Mouse (Mus musculus): Measurements from ENCODE around the gene Galnt11.

Galnt11 gene

DNA sequence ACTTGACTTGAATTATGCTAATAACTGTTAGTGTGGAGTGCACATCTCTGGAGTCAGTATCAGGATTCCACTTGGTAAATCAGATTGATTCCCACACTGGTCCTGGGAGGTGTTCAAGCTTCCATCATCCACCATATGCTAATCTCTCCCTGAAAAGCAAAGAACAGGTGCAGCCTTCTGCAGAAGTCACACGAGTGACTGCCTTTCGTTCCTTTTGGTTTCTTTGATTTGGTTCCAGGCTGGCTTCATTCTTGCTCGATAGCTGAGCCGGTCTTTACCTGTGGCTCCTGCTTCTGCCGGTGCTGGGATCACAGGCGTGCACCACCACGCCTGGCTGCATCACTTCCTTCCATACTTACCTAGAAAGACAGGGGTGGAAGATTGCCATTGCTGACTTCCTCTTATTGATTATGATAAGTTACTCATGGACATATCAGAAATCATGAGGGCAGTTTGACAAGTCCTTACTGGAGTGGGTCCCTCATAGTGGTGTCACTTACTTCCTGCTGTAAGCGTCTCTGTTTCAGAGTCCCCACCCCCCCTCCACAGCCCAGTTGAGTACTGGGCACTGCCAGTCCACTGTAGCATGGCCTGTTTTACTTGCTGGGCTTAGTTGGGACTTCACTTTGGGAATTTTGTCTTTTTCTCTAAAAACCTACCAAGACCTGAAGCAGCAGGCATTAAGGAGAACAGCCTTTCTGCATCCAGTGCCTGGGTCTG lies 31.3 kb downstream of the Galnt11 start:
- DNase-seq (ENCODE audit: low read depth, low spot score), result no peak

DNA sequence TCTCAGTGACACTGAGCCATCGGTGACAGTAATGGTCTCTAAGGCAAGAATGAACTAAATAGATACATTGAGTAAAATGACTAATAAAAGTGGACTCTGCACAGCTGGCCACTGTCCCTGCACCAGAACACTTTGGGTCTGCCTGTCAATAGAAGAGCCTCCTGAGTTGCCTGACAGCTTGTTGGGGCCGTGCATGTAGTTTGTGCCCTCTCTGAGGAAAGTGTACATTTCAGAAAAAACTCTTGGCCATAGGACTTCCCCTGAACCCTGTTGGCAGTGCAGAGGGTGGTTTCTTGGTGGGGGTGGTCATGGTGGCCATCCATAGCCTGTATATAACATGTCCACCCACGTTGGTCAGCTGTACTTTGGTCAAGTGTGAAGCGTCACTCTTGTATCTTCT lies 32.8 kb downstream of the Galnt11 start:
- no peak for DNase-seq (ENCODE audit: low read depth, low spot score)

DNA sequence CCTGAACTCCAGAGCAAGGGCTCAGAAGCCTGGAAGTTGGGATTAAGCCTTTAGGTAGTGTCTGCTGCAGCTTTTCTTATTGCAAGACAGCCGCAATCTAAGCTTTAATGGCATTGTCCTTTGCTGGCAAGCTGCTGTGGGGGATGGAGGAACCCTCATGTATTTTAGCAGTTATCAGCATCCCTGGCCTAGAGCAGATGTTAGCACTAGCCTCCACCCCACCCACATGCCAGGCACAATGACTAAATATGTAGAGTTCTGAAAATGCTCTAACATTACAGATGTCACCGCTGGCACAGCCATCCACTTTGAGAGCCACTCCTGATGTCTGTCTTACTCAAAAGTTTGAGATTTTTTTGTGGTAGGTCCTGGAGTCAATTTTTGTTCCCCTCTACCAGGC lies 35.0 kb downstream of the Galnt11 start:
- no peak for DNase-seq (ENCODE audit: low read depth, low spot score)

DNA sequence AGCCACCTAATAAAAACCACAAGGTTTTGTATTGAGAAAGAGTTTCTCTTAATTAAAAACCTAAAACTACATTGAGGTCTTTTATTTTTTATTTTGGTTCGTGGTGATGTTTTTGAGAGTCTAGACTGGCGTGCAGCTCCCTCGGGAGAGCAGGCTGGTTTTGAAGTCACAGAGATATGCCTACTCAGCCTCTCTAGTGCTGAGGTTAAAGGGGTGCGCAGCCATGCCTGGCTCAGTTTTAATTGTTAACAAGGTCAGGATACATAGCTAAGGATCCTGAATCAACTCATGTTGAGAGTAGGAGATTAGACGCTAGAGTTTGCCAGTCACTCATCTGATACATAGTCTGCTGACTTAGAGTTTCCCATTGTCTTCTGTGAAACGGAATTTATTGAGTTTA lies 39.7 kb downstream of the Galnt11 start:
- DNase-seq (ENCODE audit: low read depth, low spot score), result no peak

- DNase-seq (ENCODE audit: low read depth, low spot score), result no peak
These were observed 40.6 kb downstream of the Galnt11 start for GRCm38 (mm10) chr5:25262266-25262665.

- DNase-seq (ENCODE audit: low read depth, low spot score), result no peak
These were observed 46.7 kb downstream of the Galnt11 start for GRCm38 (mm10) chr5:25268258-25268888.

GRCm38 (mm10) chr5:25275629-25276028 lies 53.9 kb downstream of the Galnt11 start:
- no peak for DNase-seq (ENCODE audit: low read depth, low spot score)

- DNase-seq (ENCODE audit: low read depth, low spot score), result peak; percentile 13
These were observed 54.7 kb downstream of the Galnt11 start for GRCm38 (mm10) chr5:25276365-25276764.

DNA sequence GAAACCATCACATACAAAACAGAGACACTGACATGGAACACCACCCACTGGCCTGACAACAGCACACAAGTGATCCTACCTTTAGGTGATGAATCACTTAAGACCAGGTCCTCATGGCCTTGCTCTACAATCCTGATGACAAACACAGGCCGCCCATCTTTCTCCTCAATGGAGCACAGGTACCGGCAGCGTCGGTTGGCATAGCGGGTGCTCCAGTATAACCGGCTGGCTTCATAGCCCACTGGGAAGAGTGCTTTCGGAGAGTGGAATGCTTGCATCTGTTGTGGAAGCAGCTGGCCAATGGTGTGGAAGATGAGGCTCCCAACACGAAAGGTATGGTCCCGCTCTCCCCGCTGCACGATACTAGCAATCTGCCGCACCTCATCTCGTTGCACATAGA lies 62.3 kb downstream of the Galnt11 start:
- DNase-seq (ENCODE audit: low read depth, low spot score), result no peak

DNA sequence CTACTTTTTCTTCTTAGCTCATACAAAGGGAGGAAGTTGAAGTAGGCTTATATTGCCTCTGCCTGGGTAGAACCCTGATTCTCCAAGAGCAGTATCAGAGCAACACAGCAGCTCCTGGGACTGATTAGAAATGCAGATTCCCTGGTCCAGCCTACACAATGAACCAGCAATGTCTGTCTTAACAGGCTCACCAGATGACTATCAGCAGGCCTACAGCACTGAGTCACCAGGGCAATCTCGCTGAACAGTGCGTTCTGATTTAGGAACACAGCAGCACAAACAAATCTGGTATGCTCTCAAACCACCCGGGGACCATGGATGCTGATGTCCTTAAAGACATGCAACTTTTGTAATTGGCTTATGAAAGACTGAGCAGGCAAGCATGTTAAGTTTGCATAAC lies 75.1 kb downstream of the Galnt11 start:
- no peak for DNase-seq (ENCODE audit: low read depth, low spot score)

- DNase-seq (ENCODE audit: low read depth, low spot score), result no peak
These were observed 88.5 kb downstream of the Galnt11 start for GRCm38 (mm10) chr5:25310226-25310625.

DNA sequence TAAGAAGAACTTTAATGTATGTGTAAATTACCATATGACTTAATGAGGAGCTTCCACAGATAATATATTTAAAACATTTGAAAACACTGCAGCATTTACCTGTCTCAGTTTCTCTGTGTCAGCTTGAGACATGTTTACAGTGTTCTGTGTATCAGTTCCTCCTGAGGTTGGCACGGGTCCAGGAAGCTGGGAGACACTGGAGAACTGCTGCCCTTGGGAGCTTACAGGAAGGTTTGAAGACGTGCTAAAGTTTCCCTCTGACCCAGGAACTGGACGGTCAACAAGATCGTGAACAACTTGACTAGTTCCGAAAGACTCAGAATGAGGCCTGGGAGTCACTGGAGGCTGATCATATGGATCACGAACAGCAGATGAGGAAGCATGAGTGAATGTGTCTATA lies 92.2 kb downstream of the Galnt11 start:
- no peak for DNase-seq (ENCODE audit: low read depth, low spot score)
